Mouse (Mus musculus) stomach, postnatal 0 days (tissue): ENCODE measurements around the gene Med27.

ENCODE experiments used
- CTCF ChIP-seq: IDR thresholded peaks from 2 replicates; pipeline ENCODE4 v1.5.1; 2016; ENCODE audit warnings: antibody characterized with exemption, low read depth, mild to moderate bottlenecking, moderate library complexity
- EP300 ChIP-seq: optimal IDR thresholded peaks from 2 replicates; pipeline ENCODE3; 2016; ENCODE audit warnings: antibody characterized with exemption

DNA sequence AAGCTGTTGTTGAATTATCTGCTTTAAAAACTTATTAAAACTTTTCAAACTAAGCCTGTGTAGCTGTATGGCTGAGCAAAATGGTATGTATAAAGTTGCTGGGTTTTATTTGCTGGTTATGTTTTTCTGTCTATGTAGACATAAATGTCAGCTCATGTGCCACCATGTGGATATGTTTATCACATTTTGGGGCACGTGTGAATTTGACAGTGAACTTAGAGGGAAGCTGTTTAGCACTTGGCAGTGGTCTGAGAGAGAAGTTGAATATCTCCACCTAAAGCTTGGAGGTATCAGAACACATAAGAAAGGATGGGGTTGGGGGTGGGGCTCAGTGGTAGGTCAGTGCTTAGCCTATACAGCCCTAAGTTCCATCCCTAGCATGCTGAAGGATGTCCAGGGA lies 113.0 kb downstream of the Med27 start:
- TF ChIP-seq CTCF (no peak), EP300 (no peak)
